Mouse (Mus musculus): Measurements from ENCODE around the gene Nr3c2. TPM values are rescaled to one million over a fixed set of nuclear protein-coding genes. Genes with fewer than 3 reads are reported as not detected.

Gene Nr3c2
- total and polyA plus RNA-seq, 3 experiments, result 0.12 to 0.30 TPM; not detected in 1

DNA sequence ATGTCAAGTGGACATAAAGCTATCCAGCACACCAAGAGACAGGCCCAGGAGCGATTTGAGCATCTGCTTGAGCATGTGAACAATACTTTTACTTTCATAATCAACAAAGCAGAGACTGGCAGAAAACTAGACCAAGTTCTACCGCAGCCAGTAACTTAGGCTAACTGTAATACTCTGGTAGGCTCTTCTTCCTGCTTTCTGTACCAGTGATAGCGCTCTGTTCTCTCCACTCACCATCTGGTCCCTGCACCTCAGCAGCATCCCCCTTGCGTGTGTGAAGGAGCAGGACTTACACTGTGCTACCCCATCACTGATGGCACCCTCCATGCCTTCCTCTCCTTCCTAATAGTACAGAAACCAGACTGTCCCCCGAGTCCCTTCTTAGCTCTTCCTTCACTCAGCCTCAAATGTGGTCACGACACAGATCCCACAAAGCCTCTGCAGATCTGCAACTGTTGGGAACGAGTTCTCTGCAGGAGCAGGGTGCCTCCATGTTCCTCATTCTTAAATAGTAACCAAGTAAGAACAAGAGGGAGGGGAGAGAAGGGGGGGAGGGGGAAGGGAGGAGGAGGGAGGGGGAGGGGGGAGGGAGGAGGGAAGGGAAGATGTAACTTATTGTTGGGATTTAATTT, 383.5 kb downstream of the Nr3c2 start:
- Histone ChIP-seq H3K27me3 (replicated peaks) (no peaks in the 10 kb centered on the region), H3K36me3 (replicated peaks in 1 of 2; ENCODE audit: control insufficient read depth in 1 of 2, insufficient read depth in 1 of 2, low read length in 1 of 2) (no peaks in the 10 kb centered on the region), H3K27ac (ENCODE audit: insufficient read depth, low read depth) (no peak overlapping the region), H3K4me1 (ENCODE audit: control insufficient read depth in 1 of 2, insufficient read depth in 2 of 2) (peaks cover 3 to 6% of the 10 kb centered on the region in 2 experiments; a peak in 3 of 4 replicates), H3K79me2 (replicated peaks; ENCODE audit: control insufficient read depth, extremely low read depth, insufficient read depth, poor library complexity, severe bottlenecking) (no peaks in the 10 kb centered on the region), H3K9me3 (replicated peaks; ENCODE audit: low read length) (no peaks in the 10 kb centered on the region), H3K9ac (ENCODE audit: insufficient read depth, low read depth) (no peak overlapping the region), H3K4me3 (replicated peaks in 1 of 3; ENCODE audit: low read depth in 2 of 3, low read length in 2 of 3, poor library complexity in 1 of 3) (no peak overlapping the region), H3K4me2 (ENCODE audit: insufficient read depth, low read depth, poor library complexity, severe bottlenecking) (no peak overlapping the region)
- TF ChIP-seq CTCF (conservative IDR thresholded peaks at IDR 0.05 in 1 of 2, IDR thresholded peaks at IDR 0.05 in 1 of 2; ENCODE audit: low read depth in 2 of 2, low read length in 2 of 2) (no peak), MAX (IDR thresholded peaks at IDR 0.05; ENCODE audit: low read length) (no peak), UBTF (IDR thresholded peaks at IDR 0.05; ENCODE audit: low read depth, low read length) (no peak), JUN (IDR thresholded peaks at IDR 0.05; ENCODE audit: insufficient read depth, low read depth, low read length) (no peak), RAD21 (IDR thresholded peaks at IDR 0.05; ENCODE audit: low read depth, low read length) (no peak), HCFC1 (IDR thresholded peaks at IDR 0.05; ENCODE audit: low read depth, low read length) (no peak), ZMIZ1 (IDR thresholded peaks at IDR 0.05; ENCODE audit: low read depth, low read length) (no peak)
- dilution Hi-C loops (cut with MboI; ENCODE audit: extremely low pct_ligation_motif_present, extremely low pct_unique_long_range_greater_than_20kb, low sequenced_read_pairs), result no loop called here
- DNase-seq (ENCODE audit: extremely low read depth), result no peak
- in situ Hi-C loops (cut with MboI; ENCODE audit: low pct_ligation_motif_present, low pct_unique_long_range_greater_than_20kb, low sequenced_read_pairs), result no loop called here

DNA sequence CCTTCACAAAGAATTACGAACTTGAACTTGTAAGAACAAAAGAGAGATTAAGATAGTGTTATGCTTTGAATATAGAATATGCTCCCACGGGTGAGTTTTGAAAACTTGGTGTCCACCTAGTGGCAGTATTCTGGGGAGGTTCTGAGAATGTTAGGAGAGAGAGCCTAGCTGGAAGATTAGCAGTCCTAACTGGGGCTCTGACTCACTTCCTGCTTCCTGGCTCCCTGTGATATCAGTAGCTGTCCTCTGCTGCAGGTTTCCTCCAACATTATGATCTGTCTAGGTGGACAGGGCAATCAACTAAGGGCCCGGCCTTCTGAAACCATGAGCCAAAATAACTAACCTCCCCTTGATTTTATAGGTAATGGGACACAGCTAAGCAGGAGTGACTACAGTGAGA, 385.2 kb downstream of the Nr3c2 start:
- DNase-seq (ENCODE audit: extremely low read depth), result no peak
- dilution Hi-C loops (cut with MboI; ENCODE audit: extremely low pct_ligation_motif_present, extremely low pct_unique_long_range_greater_than_20kb, low sequenced_read_pairs), result no loop called here

DNA sequence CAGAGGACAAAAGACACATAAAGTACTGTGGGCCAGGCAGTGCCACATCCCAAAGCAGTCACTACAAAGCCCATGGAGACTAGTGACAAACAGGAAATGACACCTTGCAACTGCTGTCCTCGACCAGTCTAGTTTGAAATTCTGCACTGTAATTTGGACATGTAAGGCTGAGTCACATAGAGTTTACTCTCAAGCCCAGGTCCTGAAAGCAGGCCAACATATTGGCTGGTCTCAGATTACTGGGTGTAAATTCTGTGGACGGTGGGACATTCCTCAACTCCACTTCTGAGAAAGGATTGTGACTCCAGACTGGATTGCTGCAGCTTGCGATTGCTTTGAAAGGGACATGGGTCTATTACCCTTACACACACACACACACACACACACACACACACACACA, 388.8 kb downstream of the Nr3c2 start:
- Histone ChIP-seq H3K36me3 (replicated peaks in 1 of 2; ENCODE audit: control insufficient read depth in 1 of 2, insufficient read depth in 1 of 2, low read length in 1 of 2) (no peaks in the 10 kb centered on the region), H3K9ac (ENCODE audit: insufficient read depth, low read depth) (no peak overlapping the region), H3K9me3 (replicated peaks; ENCODE audit: low read length) (no peaks in the 10 kb centered on the region), H3K4me1 (ENCODE audit: control insufficient read depth in 1 of 2, insufficient read depth in 2 of 2) (no peaks in the 10 kb centered on the region), H3K27me3 (replicated peaks) (no peaks in the 10 kb centered on the region), H3K4me2 (ENCODE audit: insufficient read depth, low read depth, poor library complexity, severe bottlenecking) (no peak overlapping the region), H3K27ac (ENCODE audit: insufficient read depth, low read depth) (no peak overlapping the region), H3K79me2 (replicated peaks; ENCODE audit: control insufficient read depth, extremely low read depth, insufficient read depth, poor library complexity, severe bottlenecking) (no peaks in the 10 kb centered on the region), H3K4me3 (replicated peaks in 1 of 3; ENCODE audit: low read depth in 2 of 3, low read length in 2 of 3, poor library complexity in 1 of 3) (no peak overlapping the region)
- DNase-seq (ENCODE audit: extremely low read depth), result no peak
- TF ChIP-seq CHD2 (IDR thresholded peaks at IDR 0.05; ENCODE audit: low read length), result no peak
- TF ChIP-seq UBTF (IDR thresholded peaks at IDR 0.05; ENCODE audit: low read depth, low read length), result no peak
- TF ChIP-seq KAT2A (IDR thresholded peaks at IDR 0.05; ENCODE audit: insufficient replicate concordance, low read length), result no peak
- no peak for TF ChIP-seq MYC (IDR thresholded peaks at IDR 0.05; ENCODE audit: low read depth, low read length)
- TF ChIP-seq MXI1 (IDR thresholded peaks at IDR 0.05; ENCODE audit: low read depth, low read length), result no peak
- no peak for TF ChIP-seq RCOR1 (conservative IDR thresholded peaks at IDR 0.05; ENCODE audit: low read depth, low read length)
- no peak for TF ChIP-seq POLR2AphosphoS2 (IDR thresholded peaks at IDR 0.05; ENCODE audit: low read depth, low read length)
- TF ChIP-seq E2F4 (IDR thresholded peaks at IDR 0.05; ENCODE audit: insufficient replicate concordance, low read depth, low read length), result no peak
- TF ChIP-seq IRF4 (IDR thresholded peaks at IDR 0.05; ENCODE audit: low read depth, low read length), result no peak
- no peak for TF ChIP-seq TBP (conservative IDR thresholded peaks at IDR 0.05; ENCODE audit: low read depth, low read length)
- TF ChIP-seq JUN (IDR thresholded peaks at IDR 0.05; ENCODE audit: insufficient read depth, low read depth, low read length), result no peak
- TF ChIP-seq BHLHE40 (IDR thresholded peaks at IDR 0.05; ENCODE audit: low read depth, low read length), result no peak
- in situ Hi-C loops (cut with MboI; ENCODE audit: low pct_ligation_motif_present, low pct_unique_long_range_greater_than_20kb, low sequenced_read_pairs) (no loop called here), dilution Hi-C loops (cut with MboI; ENCODE audit: extremely low pct_ligation_motif_present, extremely low pct_unique_long_range_greater_than_20kb, low sequenced_read_pairs) (no loop called here)

More for the DNA sequence above, 385.2 kb downstream of the Nr3c2 start:
- in situ Hi-C loops (cut with MboI; ENCODE audit: low pct_ligation_motif_present, low pct_unique_long_range_greater_than_20kb, low sequenced_read_pairs), result no loop called here
- Histone ChIP-seq H3K27me3 (replicated peaks) (no peaks in the 10 kb centered on the region), H3K27ac (ENCODE audit: insufficient read depth, low read depth) (no peak overlapping the region), H3K9ac (ENCODE audit: insufficient read depth, low read depth) (no peak overlapping the region), H3K79me2 (replicated peaks; ENCODE audit: control insufficient read depth, extremely low read depth, insufficient read depth, poor library complexity, severe bottlenecking) (no peaks in the 10 kb centered on the region), H3K9me3 (replicated peaks; ENCODE audit: low read length) (no peaks in the 10 kb centered on the region), H3K4me3 (replicated peaks in 1 of 3; ENCODE audit: low read depth in 2 of 3, low read length in 2 of 3, poor library complexity in 1 of 3) (no peak overlapping the region), H3K36me3 (replicated peaks in 1 of 2; ENCODE audit: control insufficient read depth in 1 of 2, insufficient read depth in 1 of 2, low read length in 1 of 2) (no peaks in the 10 kb centered on the region), H3K4me1 (ENCODE audit: control insufficient read depth in 1 of 2, insufficient read depth in 2 of 2) (peaks cover 3 to 6% of the 10 kb centered on the region in 2 experiments; a peak in 3 of 4 replicates), H3K4me2 (ENCODE audit: insufficient read depth, low read depth, poor library complexity, severe bottlenecking) (no peak overlapping the region)
- TF ChIP-seq ZC3H11A (IDR thresholded peaks at IDR 0.05; ENCODE audit: low read depth, low read length) (no peak), MEF2A (IDR thresholded peaks at IDR 0.05; ENCODE audit: borderline replicate concordance, low read depth, low read length) (no peak), GABPA (IDR thresholded peaks at IDR 0.05; ENCODE audit: insufficient replicate concordance, low read depth, low read length) (no peak), KAT2A (IDR thresholded peaks at IDR 0.05; ENCODE audit: insufficient replicate concordance, low read length) (no peak), IRF4 (IDR thresholded peaks at IDR 0.05; ENCODE audit: low read depth, low read length) (no peak)

Measured in CH12.LX (cell line).